31 mouse cellular contexts compared by ENCODE assay signal in the genomic region with DNA sequence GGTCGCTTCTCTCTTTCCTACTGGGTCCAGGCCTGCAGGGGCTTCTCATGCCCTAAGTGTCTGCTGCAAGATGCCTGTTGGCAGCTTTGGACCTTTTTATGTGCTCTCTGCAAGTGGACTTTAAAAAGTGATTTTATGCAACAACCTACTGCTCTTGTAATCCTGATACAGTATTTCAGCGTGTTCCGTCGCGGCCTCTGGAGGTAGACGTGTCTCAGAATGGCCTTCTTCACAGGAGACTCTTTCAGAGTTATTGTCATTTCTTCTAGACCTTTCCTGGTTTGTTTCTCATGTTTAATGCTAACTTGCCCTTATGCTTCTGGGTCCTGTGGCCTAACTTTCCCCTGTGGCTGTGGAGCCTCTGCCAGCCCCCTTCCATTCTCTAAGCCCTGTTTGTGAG. TPM values are rescaled to one million over a fixed set of nuclear protein-coding genes. Genes with fewer than 3 reads are reported as not detected.
A peak's percentile ranks its signal among the peaks of the same experiment; 100 is the strongest.
DNase-seq lines count a peak whose midpoint lies in the region; ATAC-seq and TF ChIP-seq lines count a peak whose summit lies in the region.
"Had no signal": no experiment of that assay in that cellular context is flagged by ENCODE, and none has a peak within 500 bp of the region (broad histone marks: within the 10 kb centered on the region; RNA-seq: fewer than 3 reads in every experiment).

No protein-coding gene starts in this region.

- no peak for TF ChIP-seq EP300 in stomach, postnatal 0 days (optimal IDR thresholded peaks at IDR 0.05)

- H3K36me3 ChIP-seq in intestine, embryonic 15.5 days: no peaks in the 10 kb centered on the region
- no peaks in the 10 kb centered on the region for H3K36me3 ChIP-seq in intestine, embryonic 16.5 days (ENCODE audit: control insufficient read depth, insufficient read depth, low read length)
- no peaks in the 10 kb centered on the region for H3K36me3 ChIP-seq in liver, adult 2 months (ENCODE audit: control insufficient read depth, insufficient read depth, low read length)
- H3K36me3 ChIP-seq in liver, embryonic 11.5 days (ENCODE audit: control insufficient read depth, insufficient read depth, low read length): no peaks in the 10 kb centered on the region
- H3K36me3 ChIP-seq in liver, embryonic 15.5 days (replicated peaks): no peaks in the 10 kb centered on the region
- H3K36me3 ChIP-seq in stomach, postnatal 0 days (ENCODE audit: control insufficient read depth, insufficient read depth, low read length): no peaks in the 10 kb centered on the region
- H3K36me3 ChIP-seq: embryonic facial prominence, embryonic 12.5 days; heart, embryonic 10.5 days; hindbrain, embryonic 10.5 days; limb, embryonic 15.5 days; midbrain, embryonic 10.5 days; neural tube, embryonic 13.5 days had no signal

- TF ChIP-seq CTCF in liver, adult 2 months (IDR thresholded peaks at IDR 0.05; ENCODE audit: low read depth, low read length): no peak
- TF ChIP-seq CTCF in stomach, postnatal 0 days (IDR thresholded peaks at IDR 0.05; ENCODE audit: low read depth): no peak

- peaks cover 8% of the 10 kb centered on the region; the same call in 1 of the 2 replicates for H3K4me1 ChIP-seq in intestine, embryonic 15.5 days (replicated peaks)
- peaks cover 4% of the 10 kb centered on the region; the same call in 1 of the 2 replicates for H3K4me1 ChIP-seq in intestine, embryonic 16.5 days (ENCODE audit: control insufficient read depth, insufficient read depth, low read length)
- peaks cover 14% of the 10 kb centered on the region for H3K4me1 ChIP-seq in liver, adult 2 months (ENCODE audit: control insufficient read depth, insufficient read depth, low read length)
- H3K4me1 ChIP-seq in liver, embryonic 11.5 days (replicated peaks; ENCODE audit: control insufficient read depth, insufficient read depth, low read length): peaks cover 8% of the 10 kb centered on the region
- H3K4me1 ChIP-seq in liver, embryonic 15.5 days (replicated peaks): peaks cover 23% of the 10 kb centered on the region
- 0 out of 2 replicates have a peak, but pooled peaks cover 2% of the 10 kb centered on the region for H3K4me1 ChIP-seq in stomach, postnatal 0 days (replicated peaks; ENCODE audit: control insufficient read depth, insufficient read depth)
- H3K4me1 ChIP-seq: heart, embryonic 10.5 days; midbrain, embryonic 10.5 days; neural tube, embryonic 13.5 days had no signal

- no peak overlapping the region for H3K27ac ChIP-seq in intestine, embryonic 15.5 days
- H3K27ac ChIP-seq in intestine, embryonic 16.5 days (ENCODE audit: low read length): no peak overlapping the region
- peak overlapping the region; percentile 97 for H3K27ac ChIP-seq in liver, adult 2 months (replicated peaks; ENCODE audit: insufficient read depth, low read depth, low read length)
- no peak overlapping the region for H3K27ac ChIP-seq in liver, embryonic 11.5 days (ENCODE audit: low read depth, low read length)
- 0 out of 2 replicates have a peak overlapping the region, but pooled peaks have one; percentile 29 for H3K27ac ChIP-seq in liver, embryonic 15.5 days (replicated peaks)
- H3K27ac ChIP-seq in stomach, postnatal 0 days (replicated peaks): peak overlapping the region; percentile 84
- H3K27ac ChIP-seq: embryonic facial prominence, embryonic 12.5 days; heart, embryonic 10.5 days; hindbrain, embryonic 10.5 days; limb, embryonic 15.5 days; macrophage; midbrain, embryonic 10.5 days; neural tube, embryonic 13.5 days had no signal

- 94% methylated on average over 6 of the region's 6 CpGs for WGBS in intestine, embryonic 15.5 days
- WGBS in intestine, embryonic 16.5 days: 88% methylated on average over 6 of the region's 6 CpGs
- 38% methylated on average over 6 of the region's 6 CpGs for WGBS in liver, adult 2 months
- WGBS in liver, embryonic 11.5 days: 91% methylated on average over 6 of the region's 6 CpGs
- 85% methylated on average over 6 of the region's 6 CpGs for WGBS in liver, embryonic 15.5 days (ENCODE audit: insufficient replicate concordance)
- 89% methylated on average over 6 of the region's 6 CpGs for WGBS in stomach, postnatal 0 days

- no peak overlapping the region for H3K9ac ChIP-seq in intestine, embryonic 15.5 days
- H3K9ac ChIP-seq in intestine, embryonic 16.5 days (ENCODE audit: low read depth, low read length): no peak overlapping the region
- H3K9ac ChIP-seq in liver, adult 2 months (ENCODE audit: low read depth, low read length): peak overlapping the region; percentile 51
- no peak overlapping the region for H3K9ac ChIP-seq in liver, embryonic 11.5 days (ENCODE audit: low read depth, low read length)
- no peak overlapping the region for H3K9ac ChIP-seq in liver, embryonic 15.5 days
- H3K9ac ChIP-seq in stomach, postnatal 0 days (ENCODE audit: low read length): no peak overlapping the region
- H3K9ac ChIP-seq: embryonic facial prominence, embryonic 12.5 days; forebrain, postnatal 0 days; limb, embryonic 15.5 days; neural tube, embryonic 13.5 days had no signal

- peaks cover 13% of the 10 kb centered on the region; the same call in 1 of the 2 replicates for H3K79me2 ChIP-seq in liver, adult 2 months (ENCODE audit: control insufficient read depth, insufficient read depth, low read length)

- no peak overlapping the region for H3K4me3 ChIP-seq in intestine, embryonic 15.5 days (replicated peaks)
- no peak overlapping the region for H3K4me3 ChIP-seq in intestine, embryonic 16.5 days (ENCODE audit: low read length)
- H3K4me3 ChIP-seq in liver, adult 2 months (ENCODE audit: insufficient read depth, low read depth, low read length): no peak overlapping the region
- no peak overlapping the region for H3K4me3 ChIP-seq in liver, embryonic 11.5 days (ENCODE audit: low read depth, low read length)
- no peak overlapping the region for H3K4me3 ChIP-seq in liver, embryonic 15.5 days (replicated peaks)
- H3K4me3 ChIP-seq in stomach, postnatal 0 days (ENCODE audit: low read depth, low read length): no peak overlapping the region
- H3K4me3 ChIP-seq: embryonic facial prominence, embryonic 12.5 days; heart, embryonic 10.5 days; hindbrain, embryonic 10.5 days; limb, embryonic 15.5 days; midbrain, embryonic 10.5 days; myocyte; neural tube, embryonic 13.5 days had no signal

- no peak for ATAC-seq in intestine, embryonic 15.5 days
- no peak for ATAC-seq in intestine, embryonic 16.5 days
- ATAC-seq in liver, embryonic 11.5 days (replicated peaks; ENCODE audit: low FRiP score): no peak
- ATAC-seq in liver, embryonic 15.5 days (ENCODE audit: insufficient read depth): no peak
- no peak for ATAC-seq in stomach, postnatal 0 days (ENCODE audit: low FRiP score, low TSS enrichment)
- ATAC-seq: forebrain, postnatal 0 days; hindbrain, embryonic 16.5 days; midbrain, embryonic 16.5 days had no signal

- H3K27me3 ChIP-seq in intestine, embryonic 15.5 days (replicated peaks): no peaks in the 10 kb centered on the region
- no peaks in the 10 kb centered on the region for H3K27me3 ChIP-seq in intestine, embryonic 16.5 days (replicated peaks; ENCODE audit: control insufficient read depth, insufficient read depth, low read length)
- H3K27me3 ChIP-seq in liver, adult 2 months (ENCODE audit: control insufficient read depth, insufficient read depth, low read length): no peaks in the 10 kb centered on the region
- H3K27me3 ChIP-seq in liver, embryonic 11.5 days (replicated peaks; ENCODE audit: control insufficient read depth, insufficient read depth, low read length): no peaks in the 10 kb centered on the region
- H3K27me3 ChIP-seq in liver, embryonic 15.5 days: no peaks in the 10 kb centered on the region
- no peaks in the 10 kb centered on the region for H3K27me3 ChIP-seq in stomach, postnatal 0 days (ENCODE audit: control insufficient read depth, insufficient read depth, low read length)
- H3K27me3 ChIP-seq: embryonic facial prominence, embryonic 12.5 days; limb, embryonic 15.5 days; neural tube, embryonic 13.5 days; Patski had no signal

- H3K4me2 ChIP-seq in intestine, embryonic 15.5 days (replicated peaks): 0 out of 2 replicates have a peak overlapping the region, but pooled peaks have one; percentile 38
- no peak overlapping the region for H3K4me2 ChIP-seq in intestine, embryonic 16.5 days (ENCODE audit: low read depth, low read length)
- H3K4me2 ChIP-seq in liver, embryonic 11.5 days: no peak overlapping the region
- H3K4me2 ChIP-seq in liver, embryonic 15.5 days: no peak overlapping the region
- no peak overlapping the region for H3K4me2 ChIP-seq in stomach, postnatal 0 days (replicated peaks; ENCODE audit: low read depth)
- H3K4me2 ChIP-seq: embryonic facial prominence, embryonic 12.5 days; limb, embryonic 15.5 days; neural tube, embryonic 13.5 days had no signal

- DNase-seq in liver, adult 2 months (ENCODE audit: extremely low read depth, low read depth, low spot score): peak; percentile 67
- DNase-seq in liver, embryonic 11.5 days (ENCODE audit: low spot score): no peak
- DNase-seq in stomach, postnatal 0 days (ENCODE audit: low spot score): no peak
- DNase-seq in adrenal gland, postnatal 4 days (ENCODE audit: low spot score in 2 of 2): no peak
- DNase-seq: cerebellum, adult 18-20 months; cerebellum, postnatal 14 days; forebrain, postnatal 0 days; left cerebral cortex, postnatal 4 days; right cerebral cortex, postnatal 4 days; thymus, postnatal 25 days had no signal

- TF ChIP-seq POLR2A in liver, adult 2 months (IDR thresholded peaks at IDR 0.05; ENCODE audit: extremely low read depth, insufficient read depth, low read length): no peak

- H3K9me3 ChIP-seq in intestine, embryonic 15.5 days: no peaks in the 10 kb centered on the region
- H3K9me3 ChIP-seq in intestine, embryonic 16.5 days (ENCODE audit: control insufficient read depth, low read length): no peaks in the 10 kb centered on the region
- no peaks in the 10 kb centered on the region for H3K9me3 ChIP-seq in liver, embryonic 11.5 days (ENCODE audit: control insufficient read depth, low read length)
- H3K9me3 ChIP-seq in liver, embryonic 15.5 days (replicated peaks): no peaks in the 10 kb centered on the region
- no peaks in the 10 kb centered on the region for H3K9me3 ChIP-seq in stomach, postnatal 0 days (ENCODE audit: control insufficient read depth, low read length)
- H3K9me3 ChIP-seq: embryonic facial prominence, embryonic 12.5 days; heart, embryonic 10.5 days; hindbrain, embryonic 10.5 days; limb, embryonic 15.5 days; midbrain, embryonic 10.5 days; neural tube, embryonic 13.5 days had no signal

RNA-seq across cellular contexts. Expression of gene Abhd6, which starts 13.1 kb away (rescaled TPM):
- polyA plus RNA-seq in intestine, embryonic 15.5 days (2015; fragmentation: Nextera tagmentation; extraction: Ambion mirVana): 13.5 and 14.0 TPM in 2 replicates
- polyA plus RNA-seq in intestine, embryonic 16.5 days (2015; fragmentation: Nextera tagmentation; extraction: Ambion mirVana): 12.5 and 14.1 TPM in 2 replicates
- 17.4 and 29.2 TPM in 2 replicates for total RNA-seq in liver, adult 2 months (2014; rRNA removed)
- polyA plus RNA-seq in liver, adult 2 months (2012; rRNA removed): 39.6 and 45.2 TPM in 2 replicates
- polyA plus RNA-seq in liver, embryonic 11.5 days (2014; fragmentation: Nextera tagmentation; extraction: Ambion mirVana): 11.9 and 15.0 TPM in 2 replicates
- polyA plus RNA-seq in liver, embryonic 15.5 days (2015; fragmentation: Nextera tagmentation; extraction: Ambion mirVana): 8.1 and 8.5 TPM in 2 replicates
- polyA plus RNA-seq in stomach, postnatal 0 days (2015; fragmentation: Nextera tagmentation; extraction: Ambion mirVana): 90.2 and 91.7 TPM in 2 replicates
- 10 to 100 TPM; 42.3 to 47.3 TPM for total RNA-seq in adrenal gland, postnatal 4 days (2021)

RNA-seq across cellular contexts. Expression of gene Dnase1l3, which starts 21.4 kb away (rescaled TPM):
- polyA plus RNA-seq in intestine, embryonic 15.5 days (2015; fragmentation: Nextera tagmentation; extraction: Ambion mirVana): 1.1 and 1.2 TPM in 2 replicates
- 1.7 and 1.9 TPM in 2 replicates for polyA plus RNA-seq in intestine, embryonic 16.5 days (2015; fragmentation: Nextera tagmentation; extraction: Ambion mirVana)
- total RNA-seq in liver, adult 2 months (2014; rRNA removed): 10.0 and 10.9 TPM in 2 replicates
- polyA plus RNA-seq in liver, adult 2 months (2012; rRNA removed): 20.5 and 24.3 TPM in 2 replicates
- polyA plus RNA-seq in liver, embryonic 11.5 days (2014; fragmentation: Nextera tagmentation; extraction: Ambion mirVana): 0.73 and 0.79 TPM in 2 replicates
- polyA plus RNA-seq in liver, embryonic 15.5 days (2015; fragmentation: Nextera tagmentation; extraction: Ambion mirVana): 3.9 and 4.6 TPM in 2 replicates
- 3.7 and 3.8 TPM in 2 replicates for polyA plus RNA-seq in stomach, postnatal 0 days (2015; fragmentation: Nextera tagmentation; extraction: Ambion mirVana)
- 1 to 10 TPM in 1 of 2 experiments, under 1 TPM in 1; 0.31 to 2.5 TPM for total RNA-seq in adrenal gland, postnatal 4 days (2021)
- total RNA-seq: forebrain, postnatal 0 days; layer of hippocampus, postnatal 14 days had no signal
- polyA plus RNA-seq: forebrain, embryonic 11.5 days; heart, embryonic 10.5 days; midbrain, embryonic 10.5 days had no signal

RNA-seq across cellular contexts. Expression of gene Gm45521, which starts 58.7 kb away (rescaled TPM):
- not detected in 2 replicates for polyA plus RNA-seq in intestine, embryonic 15.5 days (2015; fragmentation: Nextera tagmentation; extraction: Ambion mirVana)
- not detected in 2 replicates for polyA plus RNA-seq in intestine, embryonic 16.5 days (2015; fragmentation: Nextera tagmentation; extraction: Ambion mirVana)
- total RNA-seq in liver, adult 2 months (2014; rRNA removed): not detected in 2 replicates
- not detected in 2 replicates for polyA plus RNA-seq in liver, adult 2 months (2012; rRNA removed)
- not detected in 2 replicates for polyA plus RNA-seq in liver, embryonic 11.5 days (2014; fragmentation: Nextera tagmentation; extraction: Ambion mirVana)
- polyA plus RNA-seq in liver, embryonic 15.5 days (2015; fragmentation: Nextera tagmentation; extraction: Ambion mirVana): not detected in 2 replicates
- polyA plus RNA-seq in stomach, postnatal 0 days (2015; fragmentation: Nextera tagmentation; extraction: Ambion mirVana): not detected in 2 replicates
- total RNA-seq in adrenal gland, postnatal 4 days (2021): not detected
- total RNA-seq: adrenal gland, adult 18-20 months; forebrain, postnatal 0 days; gastrocnemius, postnatal 4 days; layer of hippocampus, postnatal 14 days; left cerebral cortex, postnatal 4 days had no signal
- polyA plus RNA-seq: embryonic facial prominence, embryonic 12.5 days; forebrain, embryonic 11.5 days; forebrain, postnatal 0 days; heart, postnatal 0 days; large intestine, adult 2 months; limb, embryonic 15.5 days; lung, embryonic 16.5 days; macrophage; myocyte; Patski had no signal

Comparison
In these comparisons a context has a peak if more than half of its experiments do, and no peak if none do; other contexts are left out.
1. H3K27ac ChIP-seq: peak in liver, adult 2 months (single experiment), liver, embryonic 15.5 days (single experiment) and stomach, postnatal 0 days (single experiment); none in intestine, embryonic 15.5 days (single experiment), intestine, embryonic 16.5 days (single experiment) and liver, embryonic 11.5 days (single experiment).